Mouse (Mus musculus) stomach, embryonic 14.5 days (tissue): ENCODE data around the gene Map4k5. TPM values are rescaled to one million over a fixed set of nuclear protein-coding genes. Genes with fewer than 3 reads are reported as not detected.

Experiments
- ATAC-seq: fragments of 200-750 bp; cut with Nextera tagmentation; 2 replicates; pipeline ENCODE4 v1.8.0; 2017; ENCODE audit warnings: low read depth, moderate TSS enrichment; ENCODE audit not compliant: insufficient number of reproducible peaks, insufficient read depth, low FRiP score
- H3K27ac ChIP-seq: fragments of 300-500 bp; sonication (generic); 2 replicates; pipeline ENCODE4 v1.5.1; 2014; ENCODE audit warnings: mild to moderate bottlenecking, low read length, moderate library complexity, mixed read lengths
- H3K27me3 ChIP-seq: fragments of 300-500 bp; sonication (generic); 2 replicates; pipeline ENCODE4 v1.6.1; 2014; ENCODE audit warnings: low read length, control low read depth, mixed read lengths; ENCODE audit not compliant: control insufficient read depth, insufficient read depth
- H3K36me3 ChIP-seq: fragments of 300-500 bp; sonication (generic); 2 replicates; pipeline ENCODE4 v1.6.1; 2014; ENCODE audit warnings: mild to moderate bottlenecking, control low read depth, low read length, moderate library complexity, mixed read lengths; ENCODE audit not compliant: control insufficient read depth, insufficient read depth
- H3K4me1 ChIP-seq: fragments of 300-500 bp; sonication (generic); 2 replicates; pipeline ENCODE4 v1.6.1; 2014; ENCODE audit warnings: low read length, control low read depth, mixed read lengths; ENCODE audit not compliant: control insufficient read depth, insufficient read depth
- H3K4me2 ChIP-seq: fragments of 300-500 bp; sonication (generic); replicated peaks from 2 replicates; pipeline ENCODE4 v1.6.1; 2014; ENCODE audit warnings: low read depth, low read length, control low read depth
- H3K4me3 ChIP-seq: fragments of 300-500 bp; sonication (generic); 2 replicates; pipeline ENCODE4 v1.5.1; 2014; ENCODE audit warnings: low read depth, low read length, control low read depth
- H3K9ac ChIP-seq: fragments of 300-500 bp; sonication (generic); replicated peaks from 2 replicates; pipeline ENCODE4 v1.6.1; 2014; ENCODE audit warnings: low read depth, mild to moderate bottlenecking, control low read depth, low read length, moderate library complexity, mixed read lengths
- H3K9me3 ChIP-seq: fragments of 300-500 bp; sonication (generic); 2 replicates; pipeline ENCODE4 v1.6.1; 2016; ENCODE audit warnings: low read depth, low read length, control low read depth; ENCODE audit not compliant: control insufficient read depth
- WGBS: fragments of 180-500 bp; shearing (Covaris S2); extraction: QIAGEN DNeasy Blood & Tissue Kit; methylation state at CpG from one replicate; pipeline ENCODE4 v1.1.7; 2014; 5-methylcytosine and 5-hydroxymethylcytosine counted together
- polyA plus RNA-seq: library from polyadenylated mRNA; unstranded; fragments of >200 nt; fragmentation: Nextera tagmentation; extraction: Ambion mirVana; gene quantifications from 2 replicates; pipeline ENCODE4 v1.2.1, GENCODE M21; 2014

Map4k5 gene
- polyA plus RNA-seq, 1 experiment from 2014 or later = 37.4 TPM

- Histone ChIP-seq H3K9ac (no peak overlapping the region), H3K4me3 (no peak overlapping the region), H3K27me3 (no peaks in the 10 kb centered on the region), H3K9me3 (no peaks in the 10 kb centered on the region), H3K4me1 (peaks cover 18% of the 10 kb centered on the region), H3K27ac (no peak overlapping the region), H3K36me3 (no peaks in the 10 kb centered on the region), H3K4me2 (0 out of 2 replicates have a peak overlapping the region, but pooled peaks have one; percentile 72)
- 59% methylated on average over 6 of the region's 6 CpGs for WGBS
- ATAC-seq = no peak
These were observed 927 bp upstream of the Map4k5 start for GRCm38 (mm10) chr12:69893927-69894326.

GRCm38 (mm10) chr12:69891721-69892120 lies 1.3 kb downstream of the Map4k5 start:
- no peaks in the 10 kb centered on the region; the same call in 1 of the 2 replicates for H3K36me3 ChIP-seq
- WGBS = 35% methylated on average over 3 of the region's 3 CpGs
- H3K27ac ChIP-seq = no peak overlapping the region; the same call in 1 of the 2 replicates
- H3K4me1 ChIP-seq = peaks cover 18% of the 10 kb centered on the region
- peak overlapping the region; percentile 72 for H3K4me2 ChIP-seq
- peak overlapping the region; percentile 92 for H3K9ac ChIP-seq
- H3K4me3 ChIP-seq = peak overlapping the region; percentile 90
- no peaks in the 10 kb centered on the region for H3K27me3 ChIP-seq
- ATAC-seq = no peak
- no peaks in the 10 kb centered on the region for H3K9me3 ChIP-seq

GRCm38 (mm10) chr12:69890476-69890875 lies 2.5 kb downstream of the Map4k5 start:
- H3K27me3 ChIP-seq = no peaks in the 10 kb centered on the region
- peak overlapping the region; percentile 90; the same call in 1 of the 2 replicates for H3K4me3 ChIP-seq
- H3K36me3 ChIP-seq = no peaks in the 10 kb centered on the region; the same call in 1 of the 2 replicates
- no peak for ATAC-seq
- H3K4me2 ChIP-seq = peak overlapping the region; percentile 72
- WGBS = 11% methylated on average over 5 of the region's 5 CpGs
- H3K9ac ChIP-seq = no peak overlapping the region
- H3K4me1 ChIP-seq = peaks cover 18% of the 10 kb centered on the region
- no peaks in the 10 kb centered on the region for H3K9me3 ChIP-seq
- peak overlapping the region; percentile 27; the same call in 1 of the 2 replicates for H3K27ac ChIP-seq

GRCm38 (mm10) chr12:69890051-69890450 lies 2.9 kb downstream of the Map4k5 start:
- peak overlapping the region; percentile 27; the same call in 1 of the 2 replicates for H3K27ac ChIP-seq
- WGBS = 52% methylated on average over 6 of the region's 6 CpGs

GRCm38 (mm10) chr12:69888345-69888744 lies 4.7 kb downstream of the Map4k5 start:
- WGBS = 62% methylated on average over 1 of the region's 1 CpGs
- Histone ChIP-seq H3K4me3 (no peak overlapping the region), H3K36me3 (no peaks in the 10 kb centered on the region; the same call in 1 of the 2 replicates), H3K9ac (no peak overlapping the region), H3K4me1 (peaks cover 23% of the 10 kb centered on the region), H3K4me2 (no peak overlapping the region), H3K9me3 (no peaks in the 10 kb centered on the region), H3K27me3 (no peaks in the 10 kb centered on the region), H3K27ac (no peak overlapping the region)
- ATAC-seq = no peak

More at GRCm38 (mm10) chr12:69890051-69890450, 2.9 kb downstream of the Map4k5 start:
- Histone ChIP-seq H3K4me1 (peaks cover 21% of the 10 kb centered on the region), H3K27me3 (no peaks in the 10 kb centered on the region), H3K4me2 (peak overlapping the region; percentile 72), H3K9me3 (no peaks in the 10 kb centered on the region), H3K36me3 (no peaks in the 10 kb centered on the region; the same call in 1 of the 2 replicates), H3K9ac (no peak overlapping the region), H3K4me3 (peak overlapping the region; percentile 90; the same call in 1 of the 2 replicates)
- no peak for ATAC-seq

- Histone ChIP-seq H3K4me3 (no peak overlapping the region), H3K27ac (no peak overlapping the region), H3K36me3 (no peaks in the 10 kb centered on the region; the same call in 1 of the 2 replicates), H3K4me2 (no peak overlapping the region), H3K9ac (no peak overlapping the region), H3K27me3 (no peaks in the 10 kb centered on the region), H3K4me1 (peaks cover 23% of the 10 kb centered on the region), H3K9me3 (no peaks in the 10 kb centered on the region)
- WGBS = 77% methylated on average over 6 of the region's 6 CpGs
- no peak for ATAC-seq
These were observed 5.2 kb downstream of the Map4k5 start for GRCm38 (mm10) chr12:69887776-69888175.

GRCm38 (mm10) chr12:69885170-69885923 lies 7.7 kb downstream of the Map4k5 start:
- Histone ChIP-seq H3K9me3 (no peaks in the 10 kb centered on the region), H3K4me2 (no peak overlapping the region), H3K27ac (no peak overlapping the region), H3K4me3 (no peak overlapping the region), H3K4me1 (peaks cover 12% of the 10 kb centered on the region), H3K27me3 (no peaks in the 10 kb centered on the region), H3K9ac (no peak overlapping the region), H3K36me3 (no peaks in the 10 kb centered on the region; the same call in 1 of the 2 replicates)
- 85% methylated on average over 5 of the region's 5 CpGs for WGBS
- ATAC-seq = no peak

- Histone ChIP-seq H3K27ac (no peak overlapping the region), H3K36me3 (no peaks in the 10 kb centered on the region; the same call in 1 of the 2 replicates), H3K9me3 (no peaks in the 10 kb centered on the region), H3K27me3 (no peaks in the 10 kb centered on the region), H3K4me1 (peaks cover 14% of the 10 kb centered on the region), H3K9ac (no peak overlapping the region), H3K4me3 (no peak overlapping the region), H3K4me2 (no peak overlapping the region)
- ATAC-seq = no peak
- 94% methylated on average over 5 of the region's 5 CpGs for WGBS
These were observed 8.9 kb downstream of the Map4k5 start for GRCm38 (mm10) chr12:69884053-69884452.
